Mouse (Mus musculus): ENCODE data around the gene Cadm3. TPM values are rescaled to one million over a fixed set of nuclear protein-coding genes. Genes with fewer than 3 reads are reported as not detected.

The Cadm3 gene
- total RNA-seq (2021): 10 to 100 TPM; 15.4 to 21.4 TPM
- long read RNA-seq, experiment 1, partial matches to known transcripts: 0 of 2 reads
- long read RNA-seq, experiment 1, other reads (novel, unspliced or antisense): 2 of 2 reads
- long read RNA-seq, experiment 2, partial matches to known transcripts: 1 of 1 reads
- long read RNA-seq, experiment 2, other reads (novel, unspliced or antisense): 0 of 1 reads

GRCm38 (mm10) chr1:173367356-173368046 lies at the start of gene Cadm3:
Cadm3 (minus strand) TSS chr1:173367695.
- peak; percentile 53 for DNase-seq
- intact Hi-C loops (cut with DNase I; ENCODE audit: low total_unique reads): no loop called here

DNA sequence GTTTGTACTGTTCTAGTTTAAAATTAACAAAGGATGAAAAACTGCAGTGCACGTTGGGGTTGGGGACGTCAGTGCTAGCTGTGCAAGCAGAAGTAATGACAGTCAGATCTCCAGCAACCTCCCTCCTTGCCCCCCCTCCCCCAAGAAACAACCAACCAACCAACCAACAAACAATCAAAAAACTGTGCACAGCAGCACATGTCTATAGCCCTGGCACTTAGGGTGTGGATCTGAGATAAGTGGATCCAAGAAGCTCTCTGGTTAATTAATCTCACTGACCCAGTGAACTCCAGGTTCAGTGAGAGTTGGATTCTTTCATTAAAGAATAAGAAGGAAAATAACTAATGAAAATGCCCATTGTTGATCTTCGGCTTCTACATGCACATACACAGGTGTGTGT lies 47.1 kb upstream of the Cadm3 start:
- no peak for DNase-seq
- intact Hi-C loops (cut with DNase I; ENCODE audit: low total_unique reads): no loop called here

- intact Hi-C loops (cut with DNase I; ENCODE audit: low total_unique reads): no loop called here
- DNase-seq: no peak
These were observed 44.4 kb upstream of the Cadm3 start for GRCm38 (mm10) chr1:173411863-173412262.

GRCm38 (mm10) chr1:173409066-173409465 lies 41.6 kb upstream of the Cadm3 start:
- no peak for DNase-seq
- intact Hi-C loops (cut with DNase I; ENCODE audit: low total_unique reads): no loop called here

DNA sequence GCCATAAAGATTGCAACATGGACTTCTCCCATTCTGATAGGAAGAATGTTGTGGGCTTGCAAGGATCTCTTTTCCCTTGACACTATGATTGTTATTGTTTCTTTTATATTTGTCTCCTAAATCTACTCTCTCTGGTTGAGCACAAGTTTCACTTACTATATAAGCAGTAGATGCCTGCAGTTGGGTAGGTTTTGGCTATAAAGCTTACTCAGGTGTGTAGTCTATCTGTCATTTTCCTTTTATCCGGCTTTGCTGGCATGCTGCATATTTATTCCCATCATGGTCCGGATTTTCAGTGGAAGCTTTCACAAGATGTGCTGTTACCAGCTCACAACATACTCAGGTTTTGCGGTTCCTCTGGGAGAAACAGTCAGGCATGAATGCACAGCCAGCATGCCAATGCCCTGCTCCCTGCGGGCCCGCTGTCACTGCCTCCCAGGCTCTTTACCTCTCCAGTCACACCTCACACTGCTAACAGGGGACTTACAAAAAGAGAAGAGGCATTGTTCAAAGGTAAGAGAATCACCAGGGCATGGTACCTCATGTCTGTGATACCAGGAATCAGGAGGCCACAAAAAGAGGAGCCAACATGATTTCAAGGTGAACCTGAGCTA lies 37.3 kb upstream of the Cadm3 start:
- DNase-seq: no peak
- intact Hi-C loops (cut with DNase I; ENCODE audit: low total_unique reads): no loop called here

DNA sequence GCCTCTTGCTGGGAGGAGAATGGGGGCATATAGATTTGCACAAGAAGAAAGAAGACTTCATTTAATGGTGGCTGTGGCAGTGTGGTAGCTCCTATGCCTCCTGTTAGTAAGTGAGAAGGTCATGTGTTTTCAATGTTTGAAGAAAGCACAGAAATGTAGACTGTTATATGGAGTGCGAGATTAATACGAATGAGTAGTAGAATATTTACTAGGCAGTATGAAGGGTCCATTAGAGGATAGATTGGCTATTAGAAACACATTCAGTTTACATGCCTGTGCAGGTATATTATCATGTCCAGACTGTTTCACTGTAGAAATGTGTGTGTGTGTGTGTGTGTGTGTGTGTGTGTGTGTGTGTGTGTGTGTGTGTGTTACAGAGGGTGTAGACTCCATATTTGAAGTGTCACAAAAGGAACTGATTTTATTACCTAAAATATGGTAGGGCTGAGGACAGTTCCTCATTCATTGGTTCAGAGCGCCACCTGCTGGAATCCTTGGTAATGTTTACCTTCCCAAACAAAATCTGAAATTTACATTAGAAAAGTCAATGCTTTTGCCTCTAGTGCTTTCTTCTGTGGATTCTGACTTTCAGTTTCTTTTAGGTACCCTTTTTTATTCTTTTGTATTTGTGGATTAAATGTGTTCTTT lies 31.0 kb upstream of the Cadm3 start:
- DNase-seq: peak; percentile 50
- intact Hi-C loops (cut with DNase I; ENCODE audit: low total_unique reads): loop anchor here (10.0 kb wide), 1 partner anchor 64 kb away; the partner anchor contains the start of gene Ackr1

DNA sequence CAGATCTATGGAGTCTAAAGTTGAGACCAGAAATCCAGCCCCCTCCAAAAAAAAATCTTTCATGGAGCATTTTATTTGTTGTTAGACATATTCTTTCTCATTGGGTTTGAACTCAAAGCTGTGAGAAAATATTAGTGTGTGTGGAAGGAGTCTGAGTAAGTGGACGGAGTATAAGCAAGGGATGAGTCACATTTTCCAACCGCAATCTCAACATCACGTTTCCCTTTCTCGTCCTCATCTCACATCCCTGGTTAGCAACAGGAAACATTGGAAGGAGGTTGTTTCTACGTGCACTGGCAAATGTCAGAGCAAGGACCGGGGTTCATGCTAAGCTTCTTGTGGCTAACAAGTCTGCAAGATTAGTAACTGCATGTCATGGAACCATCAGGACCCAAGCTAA lies 24.3 kb upstream of the Cadm3 start:
- no peak for DNase-seq
- intact Hi-C loops (cut with DNase I; ENCODE audit: low total_unique reads): loop anchor here (10.0 kb wide), 1 partner anchor 57 kb away; the partner anchor contains the start of gene Ackr1

GRCm38 (mm10) chr1:173389901-173390401 lies 22.5 kb upstream of the Cadm3 start:
- intact Hi-C loops (cut with DNase I; ENCODE audit: low total_unique reads): loop anchor here (10.0 kb wide), 1 partner anchor 55 kb away; the partner anchor contains the start of gene Ackr1
- no peak for DNase-seq

GRCm38 (mm10) chr1:173389431-173389830 lies 21.9 kb upstream of the Cadm3 start:
- intact Hi-C loops (cut with DNase I; ENCODE audit: low total_unique reads): no loop called here
- DNase-seq: no peak

DNA sequence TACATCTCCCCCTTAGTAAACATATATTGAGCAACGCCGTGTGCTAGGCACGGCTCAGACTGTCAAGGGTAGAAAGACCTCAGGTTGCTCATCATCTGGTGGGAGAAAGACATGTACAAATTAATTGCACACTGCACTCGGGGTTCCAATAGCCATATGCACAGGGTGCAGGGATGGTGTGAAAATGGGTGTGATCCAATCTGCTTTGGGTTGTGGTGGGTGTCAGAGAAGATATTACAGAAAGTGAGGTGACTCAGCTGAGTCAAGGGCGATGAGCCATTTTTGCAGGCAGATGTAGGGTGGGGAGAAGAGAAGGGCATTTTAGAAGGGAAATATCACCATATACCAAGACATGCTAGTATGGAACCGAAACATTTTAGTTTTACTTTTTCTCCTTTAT lies 13.9 kb upstream of the Cadm3 start:
- DNase-seq: no peak

GRCm38 (mm10) chr1:173377380-173378112 lies 10.1 kb upstream of the Cadm3 start:
- peak; percentile 52 for DNase-seq
- intact Hi-C loops (cut with DNase I; ENCODE audit: low total_unique reads): no loop called here

More for the DNA sequence above, 13.9 kb upstream of the Cadm3 start:
- intact Hi-C loops (cut with DNase I; ENCODE audit: low total_unique reads): no loop called here

DNA sequence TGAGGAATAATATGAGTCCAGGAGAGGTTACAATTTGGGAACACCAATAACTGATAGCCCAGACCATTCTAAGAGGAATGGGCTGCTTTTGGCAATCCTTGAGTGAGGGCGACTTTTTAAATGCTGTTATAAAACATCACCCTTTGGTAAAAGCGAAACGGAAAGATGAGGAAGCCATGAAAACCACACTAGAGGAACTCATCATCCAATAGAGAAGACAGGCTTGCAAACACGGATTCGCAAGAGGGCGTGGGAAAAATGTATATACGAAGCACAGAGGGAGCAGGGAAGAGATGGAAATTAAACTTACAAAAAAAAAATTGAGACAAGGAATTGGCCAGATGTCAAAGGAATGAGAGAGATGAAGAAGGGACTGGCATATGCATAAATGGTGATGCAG lies 6.5 kb upstream of the Cadm3 start:
- intact Hi-C loops (cut with DNase I; ENCODE audit: low total_unique reads): no loop called here
- DNase-seq: no peak

- intact Hi-C loops (cut with DNase I; ENCODE audit: low total_unique reads): no loop called here
- DNase-seq: no peak
These were observed 4.1 kb upstream of the Cadm3 start for GRCm38 (mm10) chr1:173371586-173371985.

DNA sequence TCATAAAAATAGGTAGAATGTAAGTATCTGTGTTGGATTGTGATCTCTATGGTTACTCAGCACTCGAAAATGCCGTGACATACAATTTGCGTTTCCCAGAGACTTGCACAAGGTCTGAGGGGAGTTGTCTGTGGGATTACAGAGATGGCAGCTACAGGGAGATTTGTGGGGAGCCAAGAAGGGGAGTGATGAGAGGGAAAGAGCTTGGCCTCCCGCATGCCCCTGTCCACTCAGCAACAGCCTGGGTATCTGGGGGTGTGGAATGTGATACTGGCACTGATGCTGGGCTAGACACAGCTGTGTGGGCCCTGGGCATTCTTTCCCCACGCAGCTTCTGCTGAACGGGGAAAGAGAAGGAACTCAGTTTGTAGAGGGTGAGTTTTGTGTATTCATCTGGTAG lies 3.0 kb upstream of the Cadm3 start:
- intact Hi-C loops (cut with DNase I; ENCODE audit: low total_unique reads): no loop called here

GRCm38 (mm10) chr1:173369611-173370010 lies 2.1 kb upstream of the Cadm3 start:
- intact Hi-C loops (cut with DNase I; ENCODE audit: low total_unique reads): no loop called here
- DNase-seq: no peak

More for the DNA sequence above, 3.0 kb upstream of the Cadm3 start:
- DNase-seq: no peak

DNA sequence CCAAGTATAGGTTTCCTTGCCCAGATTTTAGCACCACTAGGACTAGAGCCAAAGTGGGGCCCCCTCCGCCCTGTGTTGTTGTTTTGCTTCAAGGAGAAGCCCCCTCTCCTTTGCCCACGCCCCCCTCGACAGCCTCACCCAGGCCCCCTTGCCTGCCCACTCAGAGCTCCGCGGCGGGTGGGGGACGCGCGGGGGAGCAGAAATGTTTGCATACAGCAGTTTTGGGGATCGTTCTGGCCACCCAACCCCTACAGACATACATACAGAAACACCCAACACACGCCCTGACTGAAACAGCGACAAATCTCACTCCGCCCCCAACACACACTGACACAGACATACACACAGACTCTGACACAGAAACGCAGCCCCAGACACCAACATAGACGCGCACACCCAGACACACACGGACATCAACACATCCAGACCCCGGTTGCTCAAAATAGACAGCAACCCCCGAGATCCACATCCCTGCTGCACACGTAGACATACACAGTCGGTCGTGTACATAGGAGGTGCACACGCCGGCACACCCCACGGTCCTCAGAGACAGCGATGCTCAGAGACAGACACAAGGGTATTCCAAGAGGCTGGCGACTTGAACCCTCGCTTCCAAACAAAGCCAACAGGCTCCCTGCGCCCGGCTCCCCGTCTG lies 667 bp downstream of the Cadm3 start:
- no peak for DNase-seq
- intact Hi-C loops (cut with DNase I; ENCODE audit: low total_unique reads): no loop called here

DNA sequence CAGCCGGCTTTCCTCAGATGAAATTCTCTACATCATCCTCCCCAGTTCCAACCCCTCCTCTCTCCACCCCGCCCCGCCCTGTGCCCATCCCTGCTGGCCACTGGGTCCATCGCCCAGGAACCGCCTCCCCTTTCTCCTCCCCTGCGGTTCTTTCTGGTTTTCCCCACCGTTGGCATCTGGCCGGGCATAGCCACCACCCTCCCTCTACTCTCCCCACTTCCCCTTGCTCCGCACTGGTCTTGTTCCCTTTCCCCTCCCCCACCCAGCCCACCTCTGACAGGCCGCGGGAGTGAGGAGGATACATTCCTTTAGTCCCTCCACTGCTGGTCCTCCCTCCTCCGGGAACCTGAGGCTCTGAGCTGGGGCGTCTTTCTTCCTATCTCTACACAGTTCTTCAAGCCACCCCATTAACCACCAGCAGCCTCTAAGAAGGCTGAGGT lies 1.5 kb downstream of the Cadm3 start:
- peak; percentile 42 for DNase-seq
- intact Hi-C loops (cut with DNase I; ENCODE audit: low total_unique reads): no loop called here

GRCm38 (mm10) chr1:173364125-173364800 lies 3.2 kb downstream of the Cadm3 start:
- no peak for DNase-seq
- intact Hi-C loops (cut with DNase I; ENCODE audit: low total_unique reads): no loop called here
